Mouse (Mus musculus) olfactory bulb, adult 2 months (tissue): Measurements from ENCODE around the gene Klf2.

ENCODE experiments used
- CTCF ChIP-seq: fragments of 200-500 bp; IDR thresholded peaks from 2 replicates; pipeline ENCODE4 v1.5.1; 2012; ENCODE audit warnings: low read depth, mild to moderate bottlenecking, low read length, moderate library complexity; ENCODE audit not compliant: insufficient read depth
- POLR2A ChIP-seq: fragments of 200-500 bp; IDR thresholded peaks from 2 replicates; pipeline ENCODE4 v1.6.1; 2012; ENCODE audit warnings: mild to moderate bottlenecking, low read depth, low read length, moderate library complexity; ENCODE audit not compliant: insufficient read depth

- TF ChIP-seq CTCF (no peak), POLR2A (no peak)
Observed at GRCm38 (mm10) chr8:72310849-72311506, 7.9 kb upstream of the Klf2 start.
